Mouse (Mus musculus) forebrain, embryonic 12.5 days (tissue): Measurements from ENCODE around the gene Fabp3. TPM values are rescaled to one million over a fixed set of nuclear protein-coding genes. Genes with fewer than 3 reads are reported as not detected.

Experiments
- ATAC-seq: fragments of 200-750 bp; cut with Nextera tagmentation; 2 replicates; pipeline ENCODE4 v1.8.0; 2017; ENCODE audit warnings: moderate TSS enrichment; ENCODE audit not compliant: low FRiP score
- H3K27ac ChIP-seq: fragments of 300-500 bp; sonication (generic); 2 replicates; pipeline ENCODE4 v1.5.1; 2016; ENCODE audit warnings: mild to moderate bottlenecking
- H3K27me3 ChIP-seq: fragments of 300-500 bp; sonication (generic); 2 replicates; pipeline ENCODE4 v1.6.1; 2016; ENCODE audit warnings: mild to moderate bottlenecking
- H3K36me3 ChIP-seq: fragments of 300-500 bp; sonication (generic); replicated peaks from 2 replicates; pipeline ENCODE4 v1.6.1; 2016; ENCODE audit warnings: mild to moderate bottlenecking
- H3K4me1 ChIP-seq: fragments of 300-500 bp; sonication (generic); 2 replicates; pipeline ENCODE4 v1.6.1; 2016
- H3K4me2 ChIP-seq: fragments of 300-500 bp; sonication (generic); 2 replicates; pipeline ENCODE4 v1.6.1; 2016; ENCODE audit warnings: mild to moderate bottlenecking, moderate library complexity
- H3K4me3 ChIP-seq: fragments of 300-500 bp; sonication (generic); replicated peaks from 2 replicates; pipeline ENCODE4 v1.5.1; 2016; ENCODE audit warnings: mild to moderate bottlenecking
- H3K9ac ChIP-seq: fragments of 300-500 bp; sonication (generic); 2 replicates; pipeline ENCODE4 v1.6.1; 2016; ENCODE audit warnings: mild to moderate bottlenecking
- H3K9me3 ChIP-seq: fragments of 300-500 bp; sonication (generic); 2 replicates; pipeline ENCODE4 v1.6.1; 2016
- WGBS: fragments of 180-500 bp; shearing (Covaris S2); methylation state at CpG from one replicate; pipeline ENCODE4 v1.1.7; 2016; 5-methylcytosine and 5-hydroxymethylcytosine counted together
- polyA plus RNA-seq: library from polyadenylated mRNA; unstranded; fragments of >200 nt; fragmentation: Nextera tagmentation; extraction: Ambion mirVana; gene quantifications from 2 replicates; pipeline ENCODE4 v1.2.1, GENCODE M21; 2016

Fabp3 gene
- polyA plus RNA-seq, 1 experiment from 2014 or later, result 22.3 TPM

DNA sequence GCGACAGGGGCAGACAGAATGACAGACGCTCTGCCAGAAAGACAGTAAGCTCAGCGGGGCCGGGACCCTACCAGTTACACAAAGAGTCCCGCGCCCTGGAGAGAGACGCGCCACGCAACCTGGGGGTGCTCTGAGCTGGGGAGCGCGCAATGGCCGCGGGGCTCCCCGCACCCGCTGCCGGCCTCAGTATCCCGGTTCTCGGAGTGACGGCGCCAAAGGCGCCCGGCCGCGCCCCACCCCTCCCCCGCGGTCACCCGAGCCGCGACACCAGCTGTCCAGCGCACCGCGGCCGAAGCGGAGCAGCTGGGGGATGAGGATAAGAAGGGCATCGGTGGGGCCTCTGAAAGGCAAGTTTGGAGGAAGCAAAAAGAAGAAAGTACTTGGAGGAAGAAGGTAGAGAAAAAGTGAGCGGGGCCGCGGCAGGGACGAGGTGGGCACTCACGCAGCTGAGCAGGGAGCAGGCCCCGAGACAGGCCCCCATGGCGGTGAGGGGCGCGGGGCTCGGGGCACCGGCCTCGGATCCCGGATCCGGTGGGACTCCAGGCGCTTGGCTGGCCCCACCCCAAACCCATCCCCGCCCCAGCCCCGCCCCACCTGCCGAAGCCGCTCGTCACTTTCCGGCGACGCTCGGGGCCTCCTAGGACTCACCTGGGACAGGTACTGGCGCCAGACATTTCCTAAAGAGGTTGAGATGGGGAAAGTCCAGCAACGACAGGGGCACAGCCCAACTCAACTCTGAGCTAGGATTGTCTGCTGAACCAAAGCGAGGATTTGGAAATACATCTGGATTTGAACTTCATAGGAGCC, 33.2 kb upstream of the Fabp3 start:
- ATAC-seq, result peak; percentile 50
- WGBS, result under 1% methylated on average over 58 of the region's 62 CpGs
- H3K4me1 ChIP-seq, result peaks cover 30% of the 10 kb centered on the region
- peaks cover 11% of the 10 kb centered on the region; the same call in 1 of the 2 replicates for H3K27me3 ChIP-seq
- peak overlapping the region; percentile 95 for H3K9ac ChIP-seq
- H3K9me3 ChIP-seq, result no peaks in the 10 kb centered on the region
- H3K27ac ChIP-seq, result peak overlapping the region; percentile 99
- 0 out of 2 replicates have a peak, but pooled peaks cover 4% of the 10 kb centered on the region for H3K36me3 ChIP-seq
- peak overlapping the region; percentile 79 for H3K4me3 ChIP-seq
- peak overlapping the region; percentile 73 for H3K4me2 ChIP-seq

DNA sequence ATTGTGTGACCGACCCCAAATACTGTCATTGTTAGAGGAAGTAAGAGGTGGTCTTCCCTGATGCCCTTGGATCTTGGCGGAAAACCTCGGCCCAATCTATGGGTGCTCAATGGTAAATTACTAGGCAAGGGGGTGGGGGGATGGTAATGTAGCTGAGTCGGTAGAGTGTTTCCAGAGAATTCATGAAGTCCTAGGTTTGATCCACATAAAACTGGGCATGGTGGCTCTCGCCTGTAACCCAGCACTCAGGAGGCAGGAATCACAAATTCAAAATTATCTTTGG, 32.6 kb upstream of the Fabp3 start:
- ATAC-seq, result peak; percentile 13; the same call in 1 of the 2 replicates
- peak overlapping the region; percentile 95; the same call in 1 of the 2 replicates for H3K9ac ChIP-seq
- peak overlapping the region; percentile 99; the same call in 1 of the 2 replicates for H3K27ac ChIP-seq
- 47% methylated on average over 5 of the region's 5 CpGs for WGBS
- peaks cover 30% of the 10 kb centered on the region for H3K4me1 ChIP-seq
- 0 out of 2 replicates have a peak, but pooled peaks cover 4% of the 10 kb centered on the region for H3K36me3 ChIP-seq
- peak overlapping the region; percentile 79 for H3K4me3 ChIP-seq
- H3K9me3 ChIP-seq, result no peaks in the 10 kb centered on the region
- H3K27me3 ChIP-seq, result peaks cover 11% of the 10 kb centered on the region; the same call in 1 of the 2 replicates
- peak overlapping the region; percentile 73 for H3K4me2 ChIP-seq

DNA sequence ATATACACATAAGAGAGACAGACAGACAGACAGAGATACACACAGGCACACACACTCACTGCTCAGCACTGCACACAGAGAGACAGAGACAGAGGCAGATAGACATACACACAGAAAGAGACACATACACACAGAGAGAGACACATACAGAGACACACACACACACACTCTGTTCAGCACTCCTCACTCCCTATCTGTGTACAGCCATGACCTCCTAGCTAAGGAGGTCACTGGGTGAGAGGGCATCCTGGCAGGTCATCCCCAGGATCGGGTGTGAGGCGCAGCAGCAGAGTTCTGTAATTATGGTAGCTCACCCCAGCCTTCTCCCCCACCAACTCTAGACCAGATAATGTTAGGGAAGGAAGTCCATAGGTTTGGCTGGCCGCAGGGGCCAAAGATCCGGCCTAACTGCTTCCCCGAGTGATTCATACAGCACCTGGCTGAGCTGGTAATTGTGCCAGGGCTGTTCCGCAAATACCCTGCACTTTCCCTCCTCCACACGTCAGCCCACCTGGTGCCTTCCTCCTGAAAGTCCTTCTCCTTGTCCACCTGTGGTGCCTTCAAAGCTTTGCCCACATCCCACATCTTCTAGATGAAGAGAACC, 31.7 kb upstream of the Fabp3 start:
- 77% methylated on average over 7 of the region's 7 CpGs for WGBS
- peaks cover 30% of the 10 kb centered on the region for H3K4me1 ChIP-seq
- H3K27me3 ChIP-seq, result peaks cover 11% of the 10 kb centered on the region; the same call in 1 of the 2 replicates
- ATAC-seq, result no peak
- H3K27ac ChIP-seq, result no peak overlapping the region
- no peak overlapping the region for H3K4me2 ChIP-seq
- no peaks in the 10 kb centered on the region for H3K9me3 ChIP-seq
- no peaks in the 10 kb centered on the region for H3K36me3 ChIP-seq
- H3K9ac ChIP-seq, result peak overlapping the region; percentile 25; the same call in 1 of the 2 replicates
- H3K4me3 ChIP-seq, result no peak overlapping the region

DNA sequence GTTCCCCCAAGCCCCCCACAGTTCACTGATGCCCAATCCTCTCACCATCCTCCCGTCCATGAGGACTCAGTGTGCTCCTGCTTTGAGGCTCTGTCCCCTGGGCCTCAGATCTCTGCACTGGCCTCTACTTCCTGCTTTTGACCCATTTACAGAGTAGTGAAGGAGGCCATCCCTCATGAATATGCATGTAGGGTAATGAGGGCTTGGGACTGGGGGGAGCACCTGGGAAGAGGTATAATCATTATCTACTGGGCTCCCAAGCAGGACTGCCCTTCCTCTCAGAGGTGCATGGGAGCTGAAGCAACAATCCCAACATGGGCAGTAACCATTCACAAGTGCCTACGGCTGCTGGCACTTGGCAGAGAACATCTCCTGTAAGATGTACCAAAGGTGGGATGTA, 29.3 kb upstream of the Fabp3 start, which contains the start of gene Serinc2:
Gene Serinc2 (minus strand): TSS at position 101 of the 400 bp plus-strand sequence.
- ATAC-seq, result no peak
- no peak within 1 kb of the TSS for H3K27ac ChIP-seq
- H3K36me3 ChIP-seq, result no peaks in the 10 kb centered on the region
- WGBS, result 67% methylated on average over 2 of the region's 2 CpGs
- H3K9me3 ChIP-seq, result no peaks in the 10 kb centered on the region
- no peak within 1 kb of the TSS for H3K4me2 ChIP-seq
- peaks cover 15% of the 10 kb centered on the region for H3K4me1 ChIP-seq
- no peak within 1 kb of the TSS for H3K4me3 ChIP-seq
- no peak within 1 kb of the TSS for H3K9ac ChIP-seq
- peaks cover 11% of the 10 kb centered on the region; the same call in 1 of the 2 replicates for H3K27me3 ChIP-seq

DNA sequence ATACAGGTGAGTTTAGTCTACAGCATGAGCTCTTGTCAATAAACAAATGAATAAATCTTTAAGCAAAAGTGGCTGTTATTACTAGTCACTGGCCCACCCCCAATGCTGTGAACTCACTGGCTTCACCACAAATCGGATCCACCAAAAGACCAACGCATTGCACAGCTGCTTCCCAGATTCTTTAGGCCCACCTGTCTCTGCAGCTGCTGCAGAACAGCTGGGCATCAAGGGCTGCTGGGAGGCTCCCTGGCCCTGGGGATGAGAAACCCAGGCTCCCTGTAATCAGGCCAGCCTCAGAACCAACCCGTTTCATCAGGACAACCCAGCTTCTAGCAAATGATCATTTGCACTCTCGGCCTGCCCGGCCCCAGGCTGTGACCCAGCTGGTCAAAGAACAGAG, 25.5 kb upstream of the Fabp3 start:
- H3K27me3 ChIP-seq, result peaks cover 7% of the 10 kb centered on the region; the same call in 1 of the 2 replicates
- no peaks in the 10 kb centered on the region for H3K4me1 ChIP-seq
- H3K4me2 ChIP-seq, result no peak overlapping the region
- H3K27ac ChIP-seq, result no peak overlapping the region
- WGBS, result 78% methylated on average over 5 of the region's 5 CpGs
- no peak overlapping the region for H3K9ac ChIP-seq
- no peak overlapping the region for H3K4me3 ChIP-seq
- no peak for ATAC-seq
- no peaks in the 10 kb centered on the region for H3K36me3 ChIP-seq
- H3K9me3 ChIP-seq, result no peaks in the 10 kb centered on the region

GRCm38 (mm10) chr4:130283826-130284225, 24.6 kb upstream of the Fabp3 start:
- Histone ChIP-seq H3K27me3 (peaks cover 3% of the 10 kb centered on the region; the same call in 1 of the 2 replicates), H3K4me2 (no peak overlapping the region), H3K4me1 (no peaks in the 10 kb centered on the region), H3K9me3 (no peaks in the 10 kb centered on the region), H3K4me3 (no peak overlapping the region), H3K9ac (no peak overlapping the region), H3K36me3 (no peaks in the 10 kb centered on the region), H3K27ac (no peak overlapping the region)
- no peak for ATAC-seq
- WGBS, result 88% methylated on average over 9 of the region's 9 CpGs

GRCm38 (mm10) chr4:130286531-130286930, 21.9 kb upstream of the Fabp3 start:
- H3K36me3 ChIP-seq, result no peaks in the 10 kb centered on the region
- no peak overlapping the region for H3K4me2 ChIP-seq
- H3K4me1 ChIP-seq, result no peaks in the 10 kb centered on the region
- no peak overlapping the region for H3K9ac ChIP-seq
- no peak for ATAC-seq
- no peaks in the 10 kb centered on the region for H3K9me3 ChIP-seq
- no peak overlapping the region for H3K4me3 ChIP-seq
- H3K27ac ChIP-seq, result no peak overlapping the region
- peaks cover 3% of the 10 kb centered on the region; the same call in 1 of the 2 replicates for H3K27me3 ChIP-seq
- 50% methylated on average over 3 of the region's 3 CpGs for WGBS

GRCm38 (mm10) chr4:130289824-130290223, 18.6 kb upstream of the Fabp3 start:
- no peak overlapping the region for H3K9ac ChIP-seq
- WGBS, result 74% methylated on average over 3 of the region's 3 CpGs
- H3K27me3 ChIP-seq, result peaks cover 3% of the 10 kb centered on the region; the same call in 1 of the 2 replicates
- H3K4me3 ChIP-seq, result no peak overlapping the region
- no peak overlapping the region for H3K4me2 ChIP-seq
- H3K36me3 ChIP-seq, result no peaks in the 10 kb centered on the region
- H3K4me1 ChIP-seq, result no peaks in the 10 kb centered on the region
- ATAC-seq, result no peak
- no peak overlapping the region for H3K27ac ChIP-seq
- no peaks in the 10 kb centered on the region for H3K9me3 ChIP-seq

DNA sequence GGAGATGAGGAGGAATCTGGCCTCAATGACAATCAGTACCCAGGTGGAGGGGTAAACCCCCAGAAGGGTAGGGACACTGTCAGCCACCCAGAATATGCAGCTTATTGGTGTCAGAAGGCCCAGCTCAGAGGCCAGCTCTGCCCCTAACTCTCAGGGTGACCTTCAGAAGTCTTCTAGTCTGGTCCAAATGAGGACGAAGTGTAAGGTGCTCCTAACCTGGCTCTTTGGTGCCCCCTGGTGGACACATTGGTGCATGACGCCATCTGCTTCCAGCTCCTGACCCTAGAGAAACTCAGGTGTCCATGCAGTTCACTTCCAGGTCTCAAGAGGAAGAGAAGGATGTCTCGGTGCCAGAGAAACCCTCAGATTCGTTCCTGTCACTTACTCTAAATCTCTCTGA, 16.1 kb upstream of the Fabp3 start:
- Histone ChIP-seq H3K27ac (no peak overlapping the region), H3K4me1 (peaks cover 4% of the 10 kb centered on the region), H3K4me3 (no peak overlapping the region), H3K27me3 (peaks cover 1% of the 10 kb centered on the region; the same call in 1 of the 2 replicates), H3K9ac (no peak overlapping the region), H3K9me3 (no peaks in the 10 kb centered on the region), H3K36me3 (no peaks in the 10 kb centered on the region), H3K4me2 (no peak overlapping the region)
- 6% methylated on average over 4 of the region's 4 CpGs for WGBS
- peak; percentile 49; the same call in 1 of the 2 replicates for ATAC-seq

DNA sequence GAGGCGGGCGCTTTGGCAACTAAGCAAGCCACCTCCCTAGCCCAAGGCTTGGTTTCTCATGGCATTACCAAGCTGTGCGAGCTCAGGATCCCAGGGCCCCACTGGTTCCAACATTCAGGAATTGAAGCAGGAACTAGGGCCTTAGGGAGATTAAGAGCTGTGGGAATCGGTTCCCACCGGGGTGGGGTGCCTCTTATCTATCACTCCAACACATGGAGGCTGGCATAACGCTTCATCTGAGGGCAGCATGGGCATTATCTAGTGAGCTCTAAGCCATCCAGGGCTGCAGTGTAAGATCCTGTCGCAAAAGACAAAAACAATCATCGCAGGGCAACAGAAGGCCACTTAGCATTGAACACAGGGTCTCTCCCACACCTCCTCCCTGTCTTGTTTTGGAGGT, 13.9 kb upstream of the Fabp3 start:
- H3K27me3 ChIP-seq, result no peaks in the 10 kb centered on the region
- no peaks in the 10 kb centered on the region for H3K36me3 ChIP-seq
- H3K4me2 ChIP-seq, result no peak overlapping the region
- WGBS, result 85% methylated on average over 8 of the region's 8 CpGs
- H3K4me1 ChIP-seq, result peaks cover 4% of the 10 kb centered on the region
- H3K9ac ChIP-seq, result no peak overlapping the region
- H3K27ac ChIP-seq, result no peak overlapping the region
- no peak overlapping the region for H3K4me3 ChIP-seq
- ATAC-seq, result no peak
- H3K9me3 ChIP-seq, result no peaks in the 10 kb centered on the region

- ATAC-seq, result no peak
- Histone ChIP-seq H3K4me2 (no peak overlapping the region), H3K36me3 (no peaks in the 10 kb centered on the region), H3K9ac (no peak overlapping the region), H3K9me3 (no peaks in the 10 kb centered on the region), H3K27ac (no peak overlapping the region), H3K4me1 (peaks cover 4% of the 10 kb centered on the region), H3K27me3 (no peaks in the 10 kb centered on the region), H3K4me3 (no peak overlapping the region)
- WGBS, result 57% methylated on average over 23 of the region's 23 CpGs
These were observed 13.2 kb upstream of the Fabp3 start for GRCm38 (mm10) chr4:130295047-130295745.
